Mouse (Mus musculus) R1 (cell line): ENCODE results near the gene Med12l.
A peak's percentile ranks its signal among the peaks of the same experiment; 100 is the strongest.
"Not testable (repeated sequence)": the region's sequence is repeated elsewhere in the genome, so short reads cannot be mapped to it uniquely, and the experiment has no call there.

Experiments
- DNase-seq: peaks from one replicate; pipeline ENCODE4 v3.0.0-alpha.2; 2018; ENCODE audit warnings: low read depth, low spot score

The Med12l gene

GRCm38 (mm10) chr3:59098540-59098939, 92.9 kb downstream of the Med12l start:
- no peak for DNase-seq

DNA sequence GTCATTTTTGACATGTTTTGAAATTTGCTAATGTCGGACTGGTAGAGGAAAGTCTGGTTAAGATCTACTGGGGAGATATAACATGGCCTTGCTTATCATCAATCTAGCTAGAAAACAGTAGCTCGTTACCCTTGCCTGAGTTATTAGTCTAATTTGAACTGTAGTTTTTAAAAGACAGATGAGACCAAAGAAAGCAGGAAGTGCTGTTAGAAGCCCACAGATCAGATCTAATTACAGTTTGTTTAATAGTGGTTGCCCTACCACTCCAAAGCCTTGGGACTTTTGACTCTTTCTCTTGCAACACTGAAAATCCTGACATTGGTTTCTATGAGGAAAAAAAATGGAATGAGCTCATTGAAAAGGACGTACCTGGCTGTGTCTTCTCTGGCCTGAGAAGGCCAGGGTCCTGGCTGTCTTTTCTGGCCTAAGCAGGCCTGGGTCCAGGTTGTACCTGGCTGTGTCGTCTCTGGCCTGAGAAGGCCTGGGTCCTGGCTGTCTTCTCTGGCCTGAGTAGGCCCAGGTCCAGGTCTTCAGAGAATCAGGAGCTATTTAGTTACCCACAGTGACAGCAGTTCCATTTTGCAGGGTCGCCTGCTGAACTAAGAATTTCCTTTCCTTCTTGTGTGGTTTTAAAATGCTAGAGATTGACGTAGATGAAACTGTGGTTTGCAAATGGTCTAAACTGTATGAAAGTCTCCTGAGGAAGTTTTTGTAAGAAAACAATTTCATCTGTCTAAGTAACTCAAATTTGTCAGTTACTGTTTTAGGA, 95.8 kb downstream of the Med12l start, which contains the start of gene Gpr171:
Gene Gpr171, minus strand, starts transcription at position 604 of the 769 bp plus-strand sequence.
- no peak for DNase-seq

DNA sequence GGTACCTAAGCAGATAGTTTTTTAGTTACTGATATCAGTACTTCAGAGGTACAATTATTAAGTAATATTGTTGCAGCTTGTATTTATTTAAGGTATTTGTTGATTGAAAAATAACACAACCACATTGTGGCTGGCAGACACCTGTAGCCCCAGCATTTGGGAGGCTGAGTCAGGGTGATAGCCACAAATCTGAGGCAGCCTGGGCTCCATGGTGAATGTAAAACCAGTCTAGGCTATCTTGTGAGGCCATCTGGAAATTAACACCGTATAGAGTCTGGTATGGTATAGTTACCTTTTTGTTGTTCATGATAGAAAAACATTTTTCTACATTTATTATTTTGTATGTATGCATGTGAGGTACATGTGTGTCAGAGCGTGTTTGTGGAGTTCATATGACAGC, 96.5 kb downstream of the Med12l start:
- no peak for DNase-seq

DNA sequence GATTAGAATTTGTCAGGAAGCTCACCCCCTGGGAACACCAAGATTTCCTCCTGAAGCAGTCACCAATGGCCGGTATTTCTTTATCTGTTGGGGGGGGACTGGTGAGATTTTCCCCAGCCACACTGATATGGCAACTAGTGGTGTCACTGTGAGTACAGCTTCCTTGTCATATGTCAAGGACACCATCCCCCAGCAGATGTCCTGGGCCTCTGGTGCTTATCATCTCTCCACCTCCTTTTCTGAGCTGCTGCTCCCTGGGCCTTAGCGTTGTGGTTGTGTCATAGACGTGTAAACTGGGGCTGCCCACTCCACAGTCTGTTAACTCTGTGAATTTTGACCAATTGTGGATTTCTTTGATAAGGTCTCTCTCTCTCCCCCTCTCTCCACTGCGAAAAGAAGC, 98.8 kb downstream of the Med12l start:
- DNase-seq = no peak

- DNase-seq = no peak
These were observed 101.8 kb downstream of the Med12l start for GRCm38 (mm10) chr3:59107439-59107838.

DNA sequence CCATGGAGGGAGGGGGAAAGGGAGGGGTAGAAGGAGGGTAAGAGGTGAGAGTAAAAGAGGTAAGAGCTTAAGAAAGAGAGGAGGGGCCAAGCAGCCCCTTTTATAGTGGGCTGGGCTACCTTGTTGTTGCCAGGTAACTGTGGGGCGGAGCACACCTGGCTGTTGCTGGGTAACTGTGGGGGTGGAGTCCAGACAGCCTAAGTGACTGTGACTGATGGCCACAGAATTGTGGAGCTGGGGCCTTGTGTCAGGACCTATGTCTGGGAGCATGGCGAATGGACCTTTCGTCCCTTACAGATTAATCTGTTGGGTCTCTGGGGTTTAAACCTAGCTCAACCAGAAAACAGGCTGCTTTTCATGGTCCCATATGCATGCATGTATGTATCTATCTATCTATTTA, 104.2 kb downstream of the Med12l start:
- DNase-seq = peak; percentile 36

DNA sequence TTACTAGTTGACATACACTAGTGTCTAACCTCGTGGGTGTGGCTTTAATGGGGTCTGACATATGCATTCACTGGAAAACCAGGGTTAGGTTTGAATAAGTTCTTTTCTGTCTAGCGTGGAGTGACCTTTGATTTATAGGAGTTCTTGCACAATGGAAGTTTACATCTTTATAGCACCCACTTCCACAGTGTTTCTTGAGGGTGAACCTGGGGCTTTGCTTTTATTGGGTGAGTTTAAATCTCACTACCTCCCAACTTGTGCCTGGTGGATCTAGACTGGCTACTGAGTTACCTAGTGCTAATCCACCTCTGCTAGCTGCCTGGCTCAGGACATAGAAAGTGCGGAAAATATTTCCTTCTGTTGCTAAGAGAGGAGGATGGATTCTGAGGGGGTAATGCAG, 106.3 kb downstream of the Med12l start:
- DNase-seq = no peak

- not testable (repeated sequence) for DNase-seq
These were observed 107.7 kb downstream of the Med12l start for GRCm38 (mm10) chr3:59113291-59113690.

DNA sequence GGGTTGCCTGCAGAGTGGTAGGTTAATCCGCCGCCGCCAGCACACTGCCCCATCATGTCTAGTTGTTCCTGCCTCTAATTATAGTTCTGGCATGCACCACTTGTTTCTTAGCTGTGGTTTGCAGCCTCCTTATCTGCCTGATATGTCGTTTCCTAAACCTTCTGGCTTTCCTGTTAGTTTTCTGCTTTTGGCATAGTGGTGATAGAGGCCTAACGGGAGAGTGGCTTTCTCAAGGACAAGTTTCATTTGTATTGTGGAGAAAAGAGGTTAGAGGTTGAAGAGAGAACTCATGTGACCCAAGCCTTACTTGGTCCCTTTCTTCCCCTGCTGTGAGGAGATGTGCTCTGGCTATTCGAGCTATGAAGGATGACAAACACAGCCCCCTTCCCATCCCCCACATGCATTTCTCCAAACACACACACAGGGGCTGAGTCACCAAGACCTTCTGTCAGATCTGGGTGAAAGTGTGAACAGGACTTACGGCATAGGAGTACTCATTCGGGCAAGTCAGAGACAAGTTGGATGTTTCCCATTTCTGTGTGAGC, 108.4 kb downstream of the Med12l start:
- no peak for DNase-seq

DNA sequence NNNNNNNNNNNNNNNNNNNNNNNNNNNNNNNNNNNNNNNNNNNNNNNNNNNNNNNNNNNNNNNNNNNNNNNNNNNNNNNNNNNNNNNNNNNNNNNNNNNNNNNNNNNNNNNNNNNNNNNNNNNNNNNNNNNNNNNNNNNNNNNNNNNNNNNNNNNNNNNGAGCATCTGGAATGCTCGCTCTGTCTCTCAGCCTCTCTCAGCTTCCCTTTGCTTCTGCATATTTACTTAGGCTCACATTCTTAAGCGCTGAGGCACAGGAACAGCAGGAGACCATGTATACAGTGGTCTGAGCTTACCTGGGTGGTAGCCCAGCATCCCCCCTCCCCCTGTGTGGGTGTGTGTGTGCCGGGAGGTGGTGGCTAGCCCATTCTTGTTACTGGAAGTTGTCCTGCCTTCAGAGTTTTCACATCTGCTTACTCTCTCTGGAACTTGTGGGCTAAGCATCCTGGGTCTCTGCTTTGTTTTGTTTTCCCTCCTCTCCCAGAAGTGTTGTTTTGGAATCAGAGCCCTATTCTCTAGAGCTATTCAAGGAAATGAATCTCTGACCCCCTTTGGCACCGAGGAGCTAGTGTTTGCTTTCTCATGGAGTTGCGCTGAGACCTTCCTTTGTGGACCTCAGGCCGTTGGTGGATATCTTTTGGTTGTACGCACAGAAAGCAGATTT, 115.6 kb downstream of the Med12l start:
- DNase-seq = peak; percentile 82

GRCm38 (mm10) chr3:59121780-59122449, 116.3 kb downstream of the Med12l start:
- no peak for DNase-seq

- DNase-seq = no peak
These were observed 119.4 kb downstream of the Med12l start for GRCm38 (mm10) chr3:59125022-59125421.

DNA sequence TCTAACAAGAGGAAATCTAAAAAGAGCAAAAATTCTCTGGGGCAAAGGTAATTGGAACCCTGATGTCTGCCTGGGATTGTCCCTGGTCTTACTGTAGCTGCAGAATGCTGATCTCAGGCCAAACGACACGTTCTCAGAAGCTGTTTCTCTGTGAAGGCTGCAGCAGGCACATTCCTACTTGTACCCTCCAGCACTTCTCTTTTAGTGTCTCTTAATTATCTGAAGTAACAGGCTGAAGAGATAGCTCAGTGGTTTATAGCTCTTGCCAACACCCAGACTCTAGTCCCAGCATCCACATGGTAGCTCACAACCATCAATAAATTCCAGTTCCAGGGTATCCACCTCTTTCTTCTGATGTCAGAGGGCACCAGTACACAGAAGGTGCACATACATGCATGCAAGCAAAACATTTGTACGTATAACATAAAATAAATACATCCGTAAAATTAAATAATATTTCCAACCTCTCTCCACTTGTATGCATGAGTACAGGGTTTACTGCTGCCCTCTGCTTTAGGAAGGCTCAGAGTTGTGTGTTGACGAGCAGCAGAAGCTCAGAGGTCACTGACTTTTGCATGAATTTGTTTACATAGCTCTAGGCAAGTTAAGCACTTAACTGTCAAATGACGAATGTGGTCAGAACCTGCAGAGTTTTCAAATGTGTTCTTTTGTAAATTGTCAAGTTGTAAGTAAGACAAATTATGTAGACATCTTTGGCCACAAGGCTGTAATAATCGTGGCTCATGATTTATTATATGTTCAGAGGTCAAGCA, 120.3 kb downstream of the Med12l start:
- no peak for DNase-seq

GRCm38 (mm10) chr3:59128681-59129080, 123.1 kb downstream of the Med12l start:
- no peak for DNase-seq

- no peak for DNase-seq
These were observed 123.9 kb downstream of the Med12l start for GRCm38 (mm10) chr3:59129547-59129946.

GRCm38 (mm10) chr3:59130431-59130830, 124.8 kb downstream of the Med12l start:
- no peak for DNase-seq

- no peak for DNase-seq
These were observed 125.5 kb downstream of the Med12l start for GRCm38 (mm10) chr3:59131081-59131480.

DNA sequence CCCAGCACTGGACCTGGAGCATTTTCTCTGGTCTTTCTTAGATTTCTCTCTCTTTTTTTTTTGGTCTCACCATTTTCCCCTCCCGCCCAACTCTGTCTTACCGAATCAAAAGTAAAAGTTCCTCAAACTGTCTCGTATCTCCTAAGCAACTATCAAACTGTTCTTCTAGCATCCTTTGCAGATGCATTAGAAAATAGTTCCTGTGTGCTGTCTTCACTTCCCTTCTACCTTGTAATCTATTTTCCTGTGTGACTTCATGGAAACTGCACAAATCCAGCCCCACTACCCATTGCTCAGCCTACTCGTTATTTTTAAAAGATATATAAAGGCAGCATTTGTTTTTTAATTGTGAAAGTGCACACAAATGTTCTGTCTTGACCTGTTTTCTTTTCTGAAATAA, 126.3 kb downstream of the Med12l start:
- DNase-seq = no peak

DNA sequence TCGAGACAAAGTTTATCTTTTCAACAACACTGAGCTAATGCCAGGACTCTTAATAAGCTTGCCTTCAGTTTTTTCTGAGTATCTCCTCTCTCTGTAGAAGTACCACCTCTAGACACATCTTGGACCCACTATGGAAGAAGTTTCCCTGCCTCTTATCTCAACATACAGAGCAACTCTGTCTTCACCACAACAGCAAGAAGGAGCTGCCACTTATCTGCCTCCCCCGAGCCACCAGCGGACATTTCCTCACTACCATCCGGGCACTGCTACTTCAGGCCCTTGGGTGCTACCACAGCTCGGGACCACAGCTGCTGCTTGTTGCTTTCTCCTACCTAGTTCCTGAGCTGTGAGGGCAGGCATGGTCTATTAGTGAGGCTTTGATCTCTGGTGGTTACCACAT, 127.6 kb downstream of the Med12l start:
- no peak for DNase-seq

GRCm38 (mm10) chr3:59135911-59136653, 130.5 kb downstream of the Med12l start:
- no peak for DNase-seq

- no peak for DNase-seq
These were observed 133.4 kb downstream of the Med12l start for GRCm38 (mm10) chr3:59138946-59139468.
